Mouse (Mus musculus): ENCODE data around the gene 1300017J02Rik. TPM values are rescaled to one million over a fixed set of nuclear protein-coding genes. Genes with fewer than 3 reads are reported as not detected.

Gene 1300017J02Rik
- polyA plus RNA-seq, 1 experiment = 0.30 TPM

GRCm38 (mm10) chr9:103208802-103209423, 96.0 kb downstream of the 1300017J02Rik start:
- TF ChIP-seq MAX (IDR thresholded peaks at IDR 0.05) (no peak), MYOG (IDR thresholded peaks at IDR 0.05; ENCODE audit: control insufficient read depth, extremely low read depth, insufficient read length) (no peak), MYOD1 (IDR thresholded peaks at IDR 0.05; ENCODE audit: control insufficient read depth, insufficient read length, low read depth) (no peak), USF1 (IDR thresholded peaks at IDR 0.05; ENCODE audit: low read depth) (no peak), FOSL1 (IDR thresholded peaks at IDR 0.05; ENCODE audit: insufficient read depth, low read length, poor library complexity, severe bottlenecking) (no peak), CEBPB (IDR thresholded peaks at IDR 0.05; ENCODE audit: low read depth) (no peak)
- no peaks in the 10 kb centered on the region for H3K79me2 ChIP-seq (ENCODE audit: control insufficient read depth, insufficient read depth)
- peaks cover 17% of the 10 kb centered on the region for H3K27me3 ChIP-seq (ENCODE audit: control insufficient read depth, insufficient read depth, insufficient read length)
- no peaks in the 10 kb centered on the region for H3K36me3 ChIP-seq (ENCODE audit: control insufficient read depth, insufficient read depth)
- H3ac ChIP-seq (ENCODE audit: control insufficient read depth, insufficient read length, low read depth) = no peak overlapping the region
- no peaks in the 10 kb centered on the region for H3K79me3 ChIP-seq (ENCODE audit: low read depth)
- H3K4me3 ChIP-seq (ENCODE audit: insufficient read depth, poor library complexity, severe bottlenecking) = no peak overlapping the region

- no peaks in the 10 kb centered on the region for H3K36me3 ChIP-seq (ENCODE audit: control insufficient read depth, insufficient read depth)
- TF ChIP-seq MAX (IDR thresholded peaks at IDR 0.05) (no peak), CTCF (IDR thresholded peaks at IDR 0.05; ENCODE audit: control insufficient read depth, insufficient read depth, insufficient read length) (peak; percentile 64)
- no peaks in the 10 kb centered on the region for H3K79me2 ChIP-seq (ENCODE audit: control insufficient read depth, insufficient read depth)
- H3ac ChIP-seq (ENCODE audit: control insufficient read depth, insufficient read length, low read depth) = no peak overlapping the region
- H3K4me3 ChIP-seq (ENCODE audit: insufficient read depth, poor library complexity, severe bottlenecking) = no peak overlapping the region
- H3K79me3 ChIP-seq (ENCODE audit: low read depth) = no peaks in the 10 kb centered on the region
- H3K27me3 ChIP-seq (ENCODE audit: control insufficient read depth, insufficient read depth, insufficient read length) = peaks cover 17% of the 10 kb centered on the region
Measured at GRCm38 (mm10) chr9:103207846-103208245, 97.0 kb downstream of the 1300017J02Rik start.

GRCm38 (mm10) chr9:103205786-103206185, 99.1 kb downstream of the 1300017J02Rik start:
- H3K36me3 ChIP-seq (ENCODE audit: control insufficient read depth, insufficient read depth) = no peaks in the 10 kb centered on the region
- peaks cover 10% of the 10 kb centered on the region for H3K79me2 ChIP-seq (ENCODE audit: control insufficient read depth, insufficient read depth)
- H3ac ChIP-seq (ENCODE audit: control insufficient read depth, insufficient read length, low read depth) = no peak overlapping the region
- peaks cover 7% of the 10 kb centered on the region for H3K79me3 ChIP-seq (ENCODE audit: low read depth)
- H3K4me3 ChIP-seq (ENCODE audit: insufficient read depth, poor library complexity, severe bottlenecking) = no peak overlapping the region
- peaks cover 8% of the 10 kb centered on the region for H3K27me3 ChIP-seq (ENCODE audit: control insufficient read depth, insufficient read depth, insufficient read length)
- no peak for TF ChIP-seq CEBPB (IDR thresholded peaks at IDR 0.05; ENCODE audit: low read depth)
- TF ChIP-seq MAX (IDR thresholded peaks at IDR 0.05) = no peak
- no peak for TF ChIP-seq CTCF (IDR thresholded peaks at IDR 0.05; ENCODE audit: control insufficient read depth, insufficient read depth, insufficient read length)
- no peak for TF ChIP-seq MYOD1 (IDR thresholded peaks at IDR 0.05; ENCODE audit: control insufficient read depth, insufficient read length, low read depth)
- TF ChIP-seq MYOG (IDR thresholded peaks at IDR 0.05; ENCODE audit: control insufficient read depth, extremely low read depth, insufficient read length) = no peak
- TF ChIP-seq FOSL1 (IDR thresholded peaks at IDR 0.05; ENCODE audit: insufficient read depth, low read length, poor library complexity, severe bottlenecking) = no peak
- no peak for TF ChIP-seq USF1 (IDR thresholded peaks at IDR 0.05; ENCODE audit: low read depth)

GRCm38 (mm10) chr9:103201561-103202260, 103.2 kb downstream of the 1300017J02Rik start, which contains the start of gene Srprb:
Gene Srprb, minus strand, starts transcription at chr9:103202137.
- peaks cover 12% of the 10 kb centered on the region for H3K79me3 ChIP-seq (ENCODE audit: low read depth)
- TF ChIP-seq CEBPB (IDR thresholded peaks at IDR 0.05; ENCODE audit: low read depth) (no peak), CTCF (IDR thresholded peaks at IDR 0.05; ENCODE audit: control insufficient read depth, insufficient read depth, insufficient read length) (no peak), MAX (IDR thresholded peaks at IDR 0.05) (peak; percentile 25)
- peak within 1 kb of the TSS; percentile 93 for H3ac ChIP-seq (ENCODE audit: control insufficient read depth, insufficient read length, low read depth)
- peaks cover 19% of the 10 kb centered on the region for H3K79me2 ChIP-seq (ENCODE audit: control insufficient read depth, insufficient read depth)
- peaks cover 17% of the 10 kb centered on the region for H3K36me3 ChIP-seq (ENCODE audit: control insufficient read depth, insufficient read depth)
- peak within 1 kb of the TSS; percentile 72 for H3K4me3 ChIP-seq (ENCODE audit: insufficient read depth, poor library complexity, severe bottlenecking)
- no peaks in the 10 kb centered on the region for H3K27me3 ChIP-seq (ENCODE audit: control insufficient read depth, insufficient read depth, insufficient read length)

Other genes with a start within 250 kb of the 1300017J02Rik start
- 1.7 TPM for gene Rab6b, start 193.3 kb downstream of the 1300017J02Rik start, polyA plus RNA-seq (2012; fragmentation: generic; extraction: Trizol)
- gene Srprb, start 102.9 kb downstream of the 1300017J02Rik start, polyA plus RNA-seq (2012; fragmentation: generic; extraction: Trizol) = 66.8 TPM
- not detected for gene Gm20425, start 74.8 kb downstream of the 1300017J02Rik start, polyA plus RNA-seq (2012; fragmentation: generic; extraction: Trizol)
- not detected for gene Trf, start 74.6 kb downstream of the 1300017J02Rik start, polyA plus RNA-seq (2012; fragmentation: generic; extraction: Trizol)
- gene Topbp1, start 133 bp upstream of the 1300017J02Rik start, polyA plus RNA-seq (2012; fragmentation: generic; extraction: Trizol) = 32.2 TPM
- gene Cdv3, start 60.8 kb upstream of the 1300017J02Rik start, polyA plus RNA-seq (2012; fragmentation: generic; extraction: Trizol) = 89.2 TPM
- 0.22 TPM for gene Bfsp2, start 175.3 kb upstream of the 1300017J02Rik start, polyA plus RNA-seq (2012; fragmentation: generic; extraction: Trizol)